Mouse (Mus musculus): Measurements from ENCODE around the gene Slc24a5.
"Not testable (repeated sequence)": the region's sequence is repeated elsewhere in the genome, so short reads cannot be mapped to it uniquely, and the experiment has no call there.

Slc24a5 gene

DNA sequence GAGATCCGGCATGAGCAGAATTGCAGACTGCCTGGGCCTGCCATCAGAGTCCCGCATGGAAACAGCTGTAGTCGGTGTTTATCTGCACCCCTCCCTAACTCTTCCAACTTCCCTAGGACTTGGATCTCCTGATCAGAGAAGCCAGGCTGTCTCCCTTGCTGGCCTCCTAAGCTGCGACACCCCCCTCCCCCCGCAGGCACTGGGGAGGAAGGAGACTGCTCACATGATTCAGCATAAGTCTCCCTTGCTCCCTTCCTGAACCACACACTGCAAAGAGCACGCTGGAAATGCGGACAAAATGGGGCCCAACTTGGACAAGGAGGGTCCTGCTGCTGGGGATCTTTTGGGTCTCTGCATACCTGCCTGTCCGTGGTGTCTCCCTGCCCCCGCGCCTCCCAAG lies at the start of gene Slc24a5:
TSS of gene Slc24a5 (plus strand) at position 231 of the 400 bp plus-strand sequence.
- DNase-seq (ENCODE audit: low spot score) = no peak

DNA sequence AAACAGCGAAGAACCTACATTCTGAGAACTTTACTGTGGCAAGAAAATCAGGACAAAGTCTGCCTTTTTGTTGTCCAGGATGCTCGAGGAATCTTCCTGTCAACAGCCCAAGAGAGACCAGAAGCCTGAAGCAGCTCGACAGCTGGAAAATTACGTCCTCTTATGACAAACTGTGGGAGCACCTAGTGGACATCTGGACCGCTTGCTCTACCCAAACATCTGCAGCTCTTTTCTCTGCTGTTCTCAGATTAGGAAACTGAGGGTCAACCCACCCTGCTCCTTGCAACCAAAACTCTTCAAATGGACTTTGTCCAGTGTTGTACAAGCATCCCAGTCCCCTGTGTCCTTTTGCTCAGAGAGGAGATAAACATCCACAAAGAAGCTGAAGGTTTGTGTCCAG lies 43.5 kb upstream of the Slc24a5 start:
- no peak for DNase-seq (ENCODE audit: low spot score)

DNA sequence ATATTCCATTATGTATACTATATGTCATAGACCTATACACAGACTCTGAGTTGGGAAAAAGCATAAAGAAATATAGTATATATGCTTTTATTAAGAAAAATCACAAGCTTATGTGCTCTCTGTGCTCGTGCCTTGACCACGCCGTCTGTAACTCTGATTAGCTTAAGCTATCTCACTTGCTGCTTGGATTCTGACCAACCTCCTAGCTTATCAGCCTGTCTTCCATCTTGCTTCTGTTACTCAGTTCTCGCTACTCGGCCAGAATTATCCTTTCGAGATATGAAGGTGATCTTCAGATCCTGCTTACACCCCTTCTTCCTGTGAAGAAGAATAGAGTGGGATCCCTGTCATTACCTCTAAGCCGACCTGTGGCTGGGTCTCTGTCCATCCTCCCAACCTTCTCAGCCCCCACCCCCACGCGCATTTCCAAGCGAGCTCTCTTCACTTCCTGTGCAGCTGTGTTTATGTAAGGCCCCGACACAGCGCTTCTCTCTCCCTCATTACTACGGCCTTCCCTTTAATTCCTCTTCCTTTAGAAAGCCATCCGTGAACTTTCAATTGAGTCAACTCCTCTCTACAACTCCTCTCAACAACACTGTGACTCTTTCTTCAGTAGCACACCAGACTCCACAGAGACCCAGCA lies 41.4 kb upstream of the Slc24a5 start:
- no peak for DNase-seq (ENCODE audit: low spot score)

DNA sequence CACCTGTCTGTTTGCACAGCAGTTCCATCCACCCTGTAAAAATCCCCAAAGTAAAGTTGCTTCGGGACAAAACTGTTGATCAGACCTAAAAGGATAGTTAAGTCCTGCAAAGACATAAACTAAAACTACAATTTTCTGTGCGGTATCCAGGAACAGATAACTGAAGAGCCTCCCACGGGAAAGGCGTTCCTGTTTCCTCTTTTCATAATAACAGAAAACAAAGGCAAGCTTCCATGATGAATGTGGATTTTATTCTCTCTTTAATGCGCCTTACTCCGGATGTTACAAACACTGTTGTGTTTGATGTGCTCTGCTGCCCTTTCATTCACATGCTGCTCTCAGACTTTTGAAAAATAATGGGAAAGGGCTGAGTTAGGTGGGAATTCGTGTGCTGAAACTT lies 37.3 kb upstream of the Slc24a5 start:
- no peak for DNase-seq (ENCODE audit: low spot score)

DNA sequence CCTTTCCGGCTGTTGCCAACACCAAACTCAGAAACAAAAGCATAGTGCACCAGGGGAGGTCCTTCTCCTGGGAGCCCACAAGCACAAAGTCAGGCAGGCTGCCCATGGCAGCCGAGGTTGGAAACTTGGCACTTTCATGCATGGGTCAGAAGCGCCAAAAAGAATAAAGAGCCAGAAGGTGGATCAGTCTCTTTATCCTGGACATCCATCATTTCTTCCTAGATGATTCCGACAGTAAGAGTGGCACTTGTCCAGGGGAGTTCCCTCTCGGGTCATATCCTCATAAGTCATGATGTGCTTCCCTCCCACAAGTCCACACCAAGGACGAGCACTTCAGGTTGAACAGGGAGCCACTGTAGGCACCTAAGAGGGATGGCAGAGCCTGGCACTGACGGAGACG lies 36.8 kb upstream of the Slc24a5 start:
- DNase-seq (ENCODE audit: low spot score) = no peak

DNA sequence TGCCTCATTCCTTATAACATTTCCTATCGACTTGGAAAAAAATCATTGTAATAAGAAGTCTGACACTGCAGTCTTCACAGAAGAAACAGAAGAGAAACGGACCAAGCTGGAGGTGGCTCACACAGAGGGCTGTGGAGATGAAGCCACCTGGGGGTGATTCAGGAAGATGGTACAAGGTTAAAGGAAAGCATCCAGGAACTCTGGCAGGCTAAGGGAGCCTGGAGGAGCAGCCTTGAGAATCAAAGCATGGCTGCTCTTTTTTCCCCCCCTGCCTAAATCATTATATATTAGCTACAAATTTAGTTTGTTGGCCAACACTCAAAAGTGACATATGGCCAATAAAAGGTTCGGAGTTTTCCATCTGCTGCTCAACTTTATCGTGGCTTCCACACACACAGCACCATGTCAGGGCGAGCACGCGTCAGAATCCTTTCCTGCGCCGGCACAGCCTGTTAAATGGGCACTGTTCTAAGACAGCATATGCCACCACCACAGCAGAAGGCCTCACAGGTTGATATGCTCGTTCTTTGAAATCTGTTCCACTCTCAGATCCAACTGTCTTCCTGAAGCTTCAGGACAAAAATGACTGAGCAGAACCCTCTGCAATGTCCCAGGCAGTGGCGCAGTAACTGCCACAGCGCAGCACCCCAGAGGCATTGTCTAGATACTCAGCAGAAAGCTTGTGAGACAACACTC lies 36.2 kb upstream of the Slc24a5 start:
- DNase-seq (ENCODE audit: low spot score) = no peak

DNA sequence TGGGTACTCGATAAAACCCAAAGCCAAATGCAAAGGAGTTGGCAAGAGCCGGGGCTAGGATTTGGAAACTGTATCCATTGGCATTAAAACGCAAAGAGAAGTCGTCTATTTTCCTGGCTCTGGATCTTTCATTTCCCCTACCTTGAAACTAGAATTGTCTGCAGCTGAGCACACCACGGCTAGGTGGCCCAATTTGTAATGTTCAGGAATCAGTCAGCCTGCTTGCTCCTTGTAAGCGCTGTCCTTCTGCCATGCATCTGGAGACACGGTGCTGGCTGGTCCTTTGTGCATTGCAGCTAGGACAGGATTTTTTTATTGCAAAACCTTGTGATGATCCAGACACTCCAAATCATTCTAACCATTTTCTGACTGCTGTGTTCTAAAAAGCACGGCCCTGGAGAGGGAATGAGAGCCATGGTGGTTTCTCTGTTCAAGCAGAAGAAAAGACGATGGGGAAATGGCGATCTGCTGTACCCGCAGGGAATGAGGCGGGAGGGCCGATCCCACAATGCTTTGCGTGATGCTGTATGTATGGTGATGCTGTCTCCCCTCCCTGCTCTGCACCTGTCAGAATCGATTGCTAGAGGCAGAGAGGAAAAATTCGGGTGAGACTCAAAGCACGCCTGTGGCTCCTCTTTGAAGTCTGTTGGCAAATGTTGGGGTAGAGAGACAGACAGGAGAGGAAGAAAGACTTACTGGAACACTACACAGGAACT lies 35.5 kb upstream of the Slc24a5 start:
- DNase-seq (ENCODE audit: low spot score) = no peak

DNA sequence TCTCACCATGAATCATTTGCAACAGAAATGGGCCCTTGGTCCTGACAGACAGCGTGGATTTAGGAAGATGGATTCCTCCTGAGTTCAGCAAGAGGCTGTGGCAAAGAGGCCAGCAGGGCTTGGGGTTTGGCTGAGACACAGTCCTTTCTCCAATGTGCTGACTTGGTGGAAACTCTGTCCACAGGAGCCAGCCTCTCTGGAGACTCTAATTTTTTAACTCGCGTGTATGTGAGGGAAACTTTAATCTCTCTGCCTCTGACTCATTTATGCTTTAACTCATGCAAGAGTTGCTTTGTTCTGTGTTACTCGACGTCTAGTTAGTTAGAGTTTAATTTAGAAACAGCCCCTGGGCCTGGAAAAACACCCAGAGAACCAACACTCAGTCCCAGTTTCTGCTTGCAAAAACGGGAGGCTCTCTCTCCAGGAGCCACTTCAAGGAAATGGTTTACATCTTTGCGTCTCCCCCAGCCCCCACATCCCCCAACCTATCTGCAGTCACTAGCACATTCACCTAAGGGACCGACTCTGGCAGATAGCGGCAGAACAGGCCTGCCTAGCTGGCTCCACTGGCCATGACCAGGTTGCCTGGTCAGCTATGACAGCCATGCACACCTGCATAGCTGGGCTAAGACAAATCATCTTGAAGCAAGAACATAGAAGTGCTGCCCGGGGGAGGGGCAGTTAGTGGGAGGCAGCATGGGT lies 34.7 kb upstream of the Slc24a5 start:
- no peak for DNase-seq (ENCODE audit: low spot score)

DNA sequence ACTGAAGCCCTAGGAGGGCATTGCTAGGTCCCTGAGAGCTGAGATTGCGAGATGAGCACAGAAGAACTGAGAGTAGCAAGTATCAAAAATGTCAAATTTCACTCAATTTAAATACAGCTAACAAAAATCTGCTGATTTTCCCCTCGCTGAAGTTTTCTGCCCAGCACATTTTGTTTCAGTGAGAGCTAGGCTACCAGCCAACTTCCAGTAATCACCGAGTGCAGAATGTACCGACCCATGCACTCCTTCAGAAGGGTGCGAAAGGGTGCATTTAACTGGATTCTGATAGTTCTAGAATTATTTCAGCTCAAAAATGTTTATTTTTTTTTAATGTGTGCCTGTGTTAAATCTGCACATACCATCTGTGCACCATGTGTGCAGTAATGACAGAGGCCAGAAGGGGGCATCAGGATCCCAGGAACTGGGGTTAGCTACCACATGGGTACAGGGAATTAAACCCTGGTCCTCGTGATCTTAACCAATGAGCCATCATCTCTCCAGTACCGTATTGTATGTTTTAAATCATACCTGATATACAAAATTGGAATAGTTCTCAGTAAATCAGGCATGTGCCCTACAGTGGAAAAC lies 12.5 kb upstream of the Slc24a5 start:
- no peak for DNase-seq (ENCODE audit: low spot score)

DNA sequence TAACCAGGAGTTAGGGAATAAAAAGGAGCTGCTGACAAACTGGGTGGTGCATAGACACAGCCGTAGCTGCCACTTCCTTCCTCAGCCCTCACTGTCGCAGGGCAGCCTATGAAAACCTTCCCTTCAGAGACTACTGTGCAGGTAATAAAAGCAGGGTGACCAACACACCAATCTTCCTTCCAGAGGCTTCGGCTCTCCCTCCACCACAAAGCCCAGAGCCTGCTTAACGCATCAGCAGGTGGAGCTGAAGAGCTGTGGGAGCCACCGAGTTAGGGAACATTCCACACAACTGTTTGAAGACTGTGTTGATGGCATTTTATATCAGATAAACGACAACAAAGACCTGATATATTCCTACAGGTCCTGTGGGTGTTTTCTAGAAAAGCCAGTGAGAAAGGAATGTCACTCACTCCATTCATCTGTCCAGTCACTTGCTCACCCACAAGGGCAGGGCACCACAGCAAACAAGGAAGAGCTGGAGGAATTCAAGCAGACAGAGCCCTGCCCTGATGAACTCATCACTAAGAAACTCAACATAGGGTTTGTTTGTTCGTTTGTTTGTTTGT lies 10.6 kb upstream of the Slc24a5 start:
- no peak for DNase-seq (ENCODE audit: low spot score)

DNA sequence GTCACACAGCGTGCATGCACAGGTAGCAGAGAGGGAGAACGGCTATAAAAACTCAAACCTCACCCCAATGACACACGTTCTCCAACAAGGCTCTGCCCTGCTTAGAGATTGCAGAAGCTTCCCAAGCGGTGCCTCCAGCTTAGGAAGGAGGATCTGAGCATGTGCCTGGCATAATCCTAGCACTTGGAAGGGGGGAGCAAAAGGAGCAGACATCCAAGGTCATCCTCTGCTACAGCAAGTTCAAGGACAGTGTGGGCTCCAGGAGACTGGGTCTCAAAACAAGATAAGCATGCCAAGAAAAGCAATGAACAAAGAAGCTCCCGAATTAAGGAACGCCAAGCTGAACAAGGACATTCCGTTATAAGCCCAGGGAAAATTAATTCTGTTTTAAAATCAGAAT lies 6.5 kb upstream of the Slc24a5 start:
- no peak for DNase-seq (ENCODE audit: low spot score)

DNA sequence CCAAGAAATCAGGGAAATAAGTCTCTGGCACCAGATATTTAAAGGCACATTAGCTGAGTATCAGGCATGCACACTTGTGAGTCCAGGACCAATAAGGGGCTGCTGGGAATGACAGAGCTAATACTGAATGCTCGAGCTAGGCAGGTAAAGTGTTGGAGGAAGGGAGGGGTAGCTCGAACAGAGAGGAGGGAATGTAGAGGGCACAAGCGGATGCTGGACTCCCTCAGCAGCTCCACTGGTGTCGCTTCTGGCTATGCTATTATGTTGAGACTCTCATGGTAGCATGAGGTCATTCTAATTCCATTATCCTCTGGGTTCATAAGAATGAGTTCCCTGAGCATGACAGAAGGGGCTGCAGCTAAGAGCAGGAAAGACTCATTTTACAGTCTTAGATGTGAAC lies 5.0 kb upstream of the Slc24a5 start:
- no peak for DNase-seq (ENCODE audit: low spot score)

DNA sequence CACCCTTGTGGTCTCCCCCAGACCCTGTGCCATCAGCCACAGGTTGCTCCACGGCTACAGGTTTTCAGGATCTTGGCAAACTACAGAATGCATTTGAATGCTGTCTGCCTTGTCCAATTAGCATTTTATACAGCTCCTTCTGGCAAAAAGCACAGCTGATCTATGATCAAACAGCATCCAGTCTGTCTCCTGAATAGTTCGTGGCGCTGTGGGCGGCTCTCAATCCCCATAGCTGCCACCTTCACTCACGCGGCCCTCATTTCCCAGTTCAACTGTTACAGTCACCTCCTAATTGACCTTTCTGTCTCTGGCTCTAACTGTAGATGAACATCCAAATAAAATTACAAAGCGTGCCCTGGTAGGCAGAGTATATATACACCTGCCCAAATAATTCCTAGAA lies 551 bp upstream of the Slc24a5 start:
- DNase-seq (ENCODE audit: low spot score) = no peak

DNA sequence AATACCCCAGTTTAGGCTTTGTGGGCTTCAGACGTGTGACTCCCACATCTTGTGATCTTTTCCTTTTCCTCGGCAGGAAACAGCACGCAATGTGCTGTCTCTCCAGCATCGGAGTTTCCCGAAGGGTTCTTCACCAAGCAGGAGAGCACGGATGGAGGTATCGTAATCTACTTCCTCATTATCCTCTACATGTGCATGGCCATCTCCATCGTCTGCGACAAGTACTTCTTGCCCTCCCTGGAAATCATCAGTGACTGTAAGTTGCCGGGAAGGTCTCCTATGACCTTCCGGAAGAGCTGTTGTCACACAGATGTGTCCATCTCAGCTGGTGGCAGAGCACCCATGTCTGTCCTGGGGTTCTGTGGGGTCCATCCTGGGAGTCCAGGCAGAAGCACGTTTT lies 772 bp downstream of the Slc24a5 start:
- DNase-seq (ENCODE audit: low spot score) = no peak

DNA sequence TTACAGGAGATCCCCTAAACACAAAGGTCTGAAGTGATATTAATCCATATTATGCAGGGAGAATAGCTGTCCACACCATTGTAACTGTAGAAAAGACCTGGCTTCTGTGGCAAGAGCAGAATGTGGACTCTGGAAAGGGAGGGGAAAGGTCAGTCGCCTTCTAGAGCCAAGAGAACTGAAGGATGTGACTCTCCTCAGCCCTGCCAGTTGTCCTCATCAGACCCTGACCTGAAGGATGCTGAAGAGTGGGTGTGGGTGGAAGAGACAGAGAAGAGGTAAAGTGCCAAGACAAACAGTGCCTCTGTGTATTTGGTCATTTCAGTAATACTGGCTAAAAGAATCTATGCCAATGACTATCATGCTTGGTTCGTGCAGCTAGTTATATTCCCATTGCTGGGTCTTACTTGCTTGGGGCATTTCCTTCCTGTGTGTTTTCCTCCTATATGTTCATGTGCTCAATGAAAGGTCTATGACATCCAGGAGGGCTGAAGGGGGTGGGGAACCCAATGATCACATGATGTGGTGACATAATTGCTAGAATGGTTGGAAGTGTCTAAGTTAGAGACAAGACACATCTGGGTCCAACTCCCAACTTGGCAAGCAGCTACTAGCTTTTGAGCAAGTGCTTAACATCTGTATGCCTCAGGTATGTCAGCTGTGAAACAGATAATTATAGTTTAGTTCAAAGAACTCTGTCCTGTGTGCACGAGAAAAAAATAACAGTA lies 5.3 kb downstream of the Slc24a5 start:
- DNase-seq (ENCODE audit: low spot score) = no peak

DNA sequence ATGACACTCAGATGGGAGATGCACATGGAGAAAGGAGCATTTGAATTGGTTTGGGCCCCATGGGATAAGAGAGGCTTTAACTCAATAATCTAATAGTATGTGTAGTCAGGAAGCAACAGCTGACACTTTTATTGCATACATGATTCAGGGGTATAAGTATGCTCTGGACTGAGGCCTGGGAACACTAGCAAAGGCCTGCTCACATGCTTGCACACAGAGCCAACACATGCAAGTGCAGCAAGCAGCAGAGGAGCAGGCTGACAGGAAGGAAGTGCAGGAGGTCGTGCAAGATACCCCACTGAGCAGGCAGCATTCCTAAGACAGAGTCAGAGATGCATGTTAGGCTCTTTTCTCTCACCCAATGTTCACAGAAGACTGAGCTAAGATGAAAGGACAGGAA lies 16.0 kb downstream of the Slc24a5 start:
- no peak for DNase-seq (ENCODE audit: low spot score)

DNA sequence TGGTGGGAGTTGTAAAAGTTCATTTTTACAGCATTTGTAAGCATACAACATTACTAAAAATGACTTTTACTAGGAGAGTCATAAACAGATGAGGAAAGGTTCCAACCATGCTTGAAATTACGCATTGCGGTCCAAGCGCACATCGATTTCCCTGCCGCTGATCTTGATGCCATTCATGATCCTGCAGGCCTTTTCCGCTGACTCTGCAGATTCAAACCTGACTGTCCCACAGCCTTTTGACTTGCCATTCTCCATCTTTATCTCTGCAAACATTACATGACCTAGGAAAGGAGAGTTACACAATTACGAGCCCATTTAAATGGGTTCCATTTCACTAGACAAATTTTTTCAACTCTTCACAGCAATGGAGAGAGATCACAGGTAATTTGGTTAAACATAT lies 20.8 kb downstream of the Slc24a5 start:
- DNase-seq (ENCODE audit: low spot score) = no peak

DNA sequence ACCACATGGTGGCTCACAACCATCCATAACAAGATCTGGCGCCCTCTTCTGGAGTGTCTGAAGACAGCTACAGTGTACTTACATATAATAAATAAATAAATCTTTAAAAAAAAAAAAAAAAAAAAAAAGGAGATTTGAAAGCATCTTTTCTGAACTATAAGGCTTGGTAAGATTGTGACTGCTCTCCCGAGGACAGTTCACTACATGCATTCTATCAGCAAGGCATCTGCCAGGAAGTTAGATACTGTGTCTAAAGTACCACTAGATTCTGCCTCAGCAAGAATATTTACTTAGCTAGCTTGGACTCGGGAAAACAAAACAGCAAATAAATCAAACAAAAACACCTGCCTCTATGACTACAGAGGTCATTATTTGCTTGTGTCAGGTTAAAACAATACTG lies 24.2 kb downstream of the Slc24a5 start:
- not testable (repeated sequence) for DNase-seq (ENCODE audit: low spot score)

DNA sequence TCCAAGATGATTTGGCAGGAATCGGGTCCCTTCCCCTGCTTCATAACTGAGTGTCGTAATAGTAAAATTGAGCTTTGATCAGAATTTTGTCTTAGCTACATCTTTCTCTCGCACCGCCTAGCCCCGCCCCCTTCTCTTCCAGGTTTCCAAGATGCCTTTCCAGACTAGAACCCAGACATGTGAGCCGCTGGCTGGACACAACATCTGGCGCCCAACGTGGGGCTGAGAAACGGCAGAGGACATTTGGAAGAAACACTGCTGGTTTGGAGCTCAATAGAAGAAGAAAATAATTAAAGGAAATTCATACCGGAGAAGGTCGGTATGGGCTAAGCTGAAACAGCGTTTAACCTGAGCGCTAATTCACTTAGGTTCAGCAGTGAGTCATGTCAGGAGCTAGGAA lies 36.6 kb downstream of the Slc24a5 start:
- DNase-seq (ENCODE audit: low spot score) = not testable (repeated sequence)

DNA sequence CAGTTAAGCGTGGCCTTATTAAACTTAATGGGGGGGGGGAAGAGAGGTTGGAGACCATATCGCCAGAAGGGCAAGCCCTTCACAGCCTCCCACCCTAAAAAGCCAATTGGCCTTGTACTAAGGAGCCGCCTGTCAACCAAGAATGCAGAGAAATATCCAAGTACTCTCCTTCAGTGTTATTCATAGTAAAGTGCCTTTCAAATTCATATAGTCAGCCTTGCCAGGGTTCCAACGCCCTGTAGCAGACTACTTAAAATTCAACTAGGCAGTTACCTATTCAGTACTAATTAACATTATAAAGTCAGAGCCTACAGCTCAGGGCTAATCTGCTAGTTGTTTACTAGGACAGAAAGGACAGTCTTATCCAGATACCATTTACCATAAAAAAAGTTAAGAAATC lies 38.6 kb downstream of the Slc24a5 start:
- DNase-seq (ENCODE audit: low spot score) = not testable (repeated sequence)

DNA sequence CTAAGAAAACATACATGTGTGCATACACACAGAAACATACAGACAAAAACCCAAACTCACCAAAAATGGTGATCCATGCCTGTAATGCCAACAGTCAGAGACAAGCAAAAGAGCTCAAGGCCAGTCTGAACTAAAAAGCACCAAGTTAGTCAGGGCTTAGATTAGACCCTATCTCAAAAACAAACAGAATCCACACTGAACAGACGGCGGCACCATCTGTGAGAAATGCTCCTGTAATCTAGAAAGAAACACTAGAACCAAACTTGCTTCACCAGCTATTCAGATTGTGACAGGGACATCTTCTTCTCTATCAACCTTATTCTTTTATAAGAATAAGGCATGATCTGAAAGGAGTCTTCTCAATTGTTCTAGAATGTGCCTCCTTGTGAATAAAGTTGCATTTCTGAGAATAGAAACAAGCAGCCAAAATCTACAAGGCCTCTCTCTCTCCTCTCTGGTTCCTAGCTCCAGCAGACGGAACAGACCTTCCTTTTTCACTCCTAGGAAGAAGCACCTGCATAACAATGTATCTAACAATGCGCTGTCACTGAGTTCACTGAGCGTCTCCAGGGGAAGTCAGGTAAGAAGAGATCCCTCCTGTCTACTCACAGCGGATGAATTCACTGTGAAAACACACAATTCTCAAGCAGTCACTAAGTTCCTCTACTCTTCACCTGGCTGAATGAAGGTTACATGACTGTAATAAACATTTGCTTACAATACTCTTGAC lies 51.6 kb downstream of the Slc24a5 start:
- no peak for DNase-seq (ENCODE audit: low spot score)

Data from urinary bladder, postnatal 25 days (tissue).